Mouse (Mus musculus) brain, embryonic 14.5 days (tissue): ENCODE results near the gene Gnptab.

ENCODE experiments used
- CTCF ChIP-seq: fragments of 200-500 bp; IDR thresholded peaks from 2 replicates; pipeline ENCODE4 v1.5.1; 2012; ENCODE audit warnings: inconsistent platforms, mild to moderate bottlenecking, moderate library complexity, borderline replicate concordance; ENCODE audit not compliant: insufficient read depth, insufficient read length; ENCODE audit errors: extremely low read depth
- POLR2A ChIP-seq: fragments of 200-500 bp; IDR thresholded peaks from 2 replicates; pipeline ENCODE4 v1.6.1; 2012; ENCODE audit warnings: mild to moderate bottlenecking, inconsistent platforms, borderline replicate concordance; ENCODE audit not compliant: poor library complexity, insufficient read depth, insufficient read length, severe bottlenecking; ENCODE audit errors: extremely low read depth

DNA sequence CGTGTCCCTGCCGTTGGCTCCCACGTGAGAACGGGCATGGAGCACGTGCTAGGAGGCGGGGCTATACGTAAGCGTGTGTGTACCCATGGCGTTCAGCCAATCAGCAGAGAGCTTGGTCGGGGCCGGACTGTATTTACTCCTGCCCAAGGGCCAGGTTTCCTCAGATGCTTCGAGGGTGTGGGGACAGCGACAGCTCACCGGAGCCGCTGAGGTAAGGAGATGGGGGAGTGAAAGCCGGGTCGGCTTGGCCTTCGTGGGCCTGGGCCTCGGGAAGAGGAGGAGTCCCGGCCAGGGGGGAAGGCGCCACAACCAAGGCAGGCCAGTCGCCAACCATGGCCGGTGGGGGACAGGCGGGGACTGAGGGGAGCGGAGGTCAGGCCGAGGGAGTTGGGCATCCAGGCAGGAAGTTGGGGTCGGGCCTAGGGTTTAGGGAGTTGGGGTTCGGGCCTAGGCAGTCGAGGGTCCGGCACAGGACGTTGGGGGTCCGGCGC is 80.6 kb downstream of the Gnptab start, which contains the start of gene Sycp3:
- TF ChIP-seq POLR2A (no peak), CTCF (no peak)
